Mouse (Mus musculus): ENCODE results near the gene Kif1b.
A peak's percentile ranks its signal among the peaks of the same experiment; 100 is the strongest.
"Not testable (repeated sequence)": the region's sequence is repeated elsewhere in the genome, so short reads cannot be mapped to it uniquely, and the experiment has no call there.

Kif1b gene

GRCm38 (mm10) chr4:149178328-149178727 lies 129.2 kb downstream of the Kif1b start:
- ATAC-seq (ENCODE audit: insufficient number of reproducible peaks, low FRiP score, low TSS enrichment): no peak

- ATAC-seq (ENCODE audit: insufficient number of reproducible peaks, low FRiP score, low TSS enrichment): no peak
Measured at GRCm38 (mm10) chr4:149177046-149177445, 130.4 kb downstream of the Kif1b start.

DNA sequence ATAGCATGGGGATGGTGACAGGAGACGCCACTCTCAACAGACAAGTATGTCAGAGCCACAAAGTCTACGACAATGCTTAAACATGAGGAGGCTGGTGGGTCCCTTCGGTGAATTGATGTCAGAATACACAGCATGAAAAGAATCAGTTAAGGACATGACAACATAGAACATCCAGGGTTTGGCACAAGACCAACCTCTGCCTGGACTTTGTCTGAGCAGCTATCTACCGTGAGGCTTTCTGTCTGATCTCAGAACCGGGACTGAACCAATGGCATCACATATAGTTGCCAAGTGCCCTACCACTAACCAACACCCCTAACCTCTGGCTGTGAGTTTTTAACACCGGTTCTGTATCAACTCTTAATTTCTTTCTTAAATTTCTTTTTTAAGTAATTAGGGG lies 130.8 kb downstream of the Kif1b start:
- ATAC-seq (ENCODE audit: insufficient number of reproducible peaks, low FRiP score, low TSS enrichment): no peak

DNA sequence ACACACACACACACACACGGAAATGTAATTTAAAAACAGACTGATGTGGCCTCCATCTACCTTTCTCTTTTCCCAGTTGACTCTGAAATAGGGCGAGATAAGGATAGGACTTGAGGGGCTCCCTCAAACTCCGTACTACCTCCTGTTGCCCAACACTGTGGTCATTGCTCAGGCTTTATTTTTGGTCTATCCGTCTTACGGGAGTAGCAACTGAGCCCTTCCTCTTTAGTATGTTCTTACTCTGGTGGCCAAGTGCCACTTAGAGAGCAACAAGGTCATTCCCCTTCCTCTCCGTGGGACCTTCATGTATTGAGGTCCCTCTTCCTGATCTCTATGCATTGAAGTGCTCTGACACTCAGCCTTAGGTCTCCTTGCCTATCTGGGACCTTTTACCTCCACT lies 133.8 kb downstream of the Kif1b start:
- ATAC-seq (ENCODE audit: insufficient number of reproducible peaks, low FRiP score, low TSS enrichment): no peak

DNA sequence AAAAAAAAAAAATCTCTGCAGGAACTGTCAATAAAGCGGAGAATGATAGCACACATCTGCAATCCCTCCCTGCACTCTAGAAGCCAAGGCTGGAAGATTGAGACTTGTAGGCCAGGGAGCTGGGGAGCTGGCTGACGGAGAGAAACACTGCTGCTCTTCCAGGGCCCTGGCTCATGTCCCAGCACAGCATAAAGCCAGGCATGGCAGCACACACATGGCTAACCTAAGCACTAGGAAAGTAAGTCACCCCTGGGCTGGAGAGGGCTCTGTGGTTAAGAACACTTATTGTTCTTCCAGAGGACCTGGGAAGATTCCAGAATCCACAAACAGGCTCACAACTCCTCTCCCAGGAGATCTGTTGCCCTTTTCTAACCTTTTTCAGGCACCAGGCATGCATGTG lies 134.8 kb downstream of the Kif1b start:
- ATAC-seq (ENCODE audit: insufficient number of reproducible peaks, low FRiP score, low TSS enrichment): no peak

GRCm38 (mm10) chr4:149172083-149172482 lies 135.4 kb downstream of the Kif1b start:
- no peak for ATAC-seq (ENCODE audit: insufficient number of reproducible peaks, low FRiP score, low TSS enrichment)

DNA sequence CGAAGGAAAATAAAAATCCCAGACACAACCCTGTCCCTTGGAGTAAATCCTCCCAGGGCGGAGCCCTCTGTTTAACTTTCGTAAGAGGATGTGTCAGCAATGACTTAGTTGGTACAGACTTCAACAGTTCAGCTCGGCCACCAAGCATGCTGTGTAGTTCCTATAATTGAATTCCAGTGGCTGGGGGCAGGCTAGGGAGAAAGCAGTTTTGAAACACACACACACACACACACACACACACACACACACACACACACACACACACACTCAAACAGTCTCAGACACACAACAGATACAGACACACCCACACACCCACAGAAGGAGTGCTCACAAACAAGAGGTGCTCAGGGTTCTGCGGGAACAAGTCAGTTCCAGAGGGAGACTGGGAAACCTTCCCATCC lies 135.9 kb downstream of the Kif1b start:
- no peak for ATAC-seq (ENCODE audit: insufficient number of reproducible peaks, low FRiP score, low TSS enrichment)

GRCm38 (mm10) chr4:149170394-149170931 lies 137.0 kb downstream of the Kif1b start:
- no peak for ATAC-seq (ENCODE audit: insufficient number of reproducible peaks, low FRiP score, low TSS enrichment)

- ATAC-seq (ENCODE audit: insufficient number of reproducible peaks, low FRiP score, low TSS enrichment): not testable (repeated sequence)
Measured at GRCm38 (mm10) chr4:149169926-149170325, 137.6 kb downstream of the Kif1b start.

DNA sequence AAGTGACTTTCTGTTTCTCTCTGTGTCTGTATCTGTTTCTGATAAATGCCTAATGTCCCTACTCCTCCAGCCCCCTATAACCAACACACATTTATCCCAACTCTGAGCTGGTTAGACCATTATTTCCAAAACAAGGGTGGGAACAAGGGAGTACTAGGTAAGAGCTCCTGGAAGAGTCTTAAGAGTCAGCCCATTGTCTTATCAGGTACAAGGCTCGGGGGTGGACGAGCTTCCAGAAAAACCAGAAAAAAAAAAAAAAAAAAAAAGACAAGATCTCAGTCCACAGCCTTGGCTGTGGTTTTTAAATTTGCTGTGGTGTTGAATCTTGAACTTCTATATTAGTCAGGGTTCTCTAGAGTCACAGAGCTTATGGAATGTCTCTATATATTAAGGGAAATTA lies 139.5 kb downstream of the Kif1b start:
- no peak for ATAC-seq (ENCODE audit: insufficient number of reproducible peaks, low FRiP score, low TSS enrichment)

DNA sequence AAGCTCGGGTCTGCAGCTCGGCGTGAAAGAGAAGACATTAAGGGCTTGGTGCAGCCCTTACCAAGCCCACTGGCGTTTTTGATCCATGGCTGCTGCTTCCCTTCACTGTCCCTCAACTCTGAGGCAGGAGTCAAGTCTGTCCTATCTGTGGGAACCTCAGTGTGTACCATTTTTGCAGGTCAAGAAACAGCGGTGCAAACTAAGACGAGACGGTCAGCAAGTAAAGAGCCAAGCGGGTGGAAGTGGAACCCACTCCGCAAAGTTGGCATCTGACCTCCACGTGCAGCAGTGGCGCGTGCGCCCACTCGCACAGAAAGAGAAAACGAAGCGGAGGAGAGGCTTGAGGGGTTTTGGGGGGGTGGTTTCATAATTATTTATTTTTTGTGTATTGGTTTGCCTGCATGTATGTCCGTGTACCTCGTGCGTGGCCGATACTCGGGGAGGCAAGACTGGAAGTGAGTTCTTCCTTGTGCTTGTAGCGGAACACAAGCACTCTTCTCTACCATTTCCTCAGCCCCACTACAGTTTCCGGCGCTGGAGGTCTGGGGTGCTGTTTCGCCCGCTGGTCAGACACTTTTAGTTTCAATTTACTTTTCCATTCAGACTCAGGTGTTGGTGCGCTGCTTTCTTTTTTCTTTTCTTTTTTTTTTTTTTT lies 140.4 kb downstream of the Kif1b start:
- ATAC-seq (ENCODE audit: insufficient number of reproducible peaks, low FRiP score, low TSS enrichment): peak; percentile 45; the same call in 1 of the 2 replicates

GRCm38 (mm10) chr4:149166215-149166946 lies 141.1 kb downstream of the Kif1b start, which contains the start of gene Pgd:
TSS of gene Pgd (minus strand) at chr4:149166771.
- ATAC-seq (ENCODE audit: insufficient number of reproducible peaks, low FRiP score, low TSS enrichment): peak; percentile 100

DNA sequence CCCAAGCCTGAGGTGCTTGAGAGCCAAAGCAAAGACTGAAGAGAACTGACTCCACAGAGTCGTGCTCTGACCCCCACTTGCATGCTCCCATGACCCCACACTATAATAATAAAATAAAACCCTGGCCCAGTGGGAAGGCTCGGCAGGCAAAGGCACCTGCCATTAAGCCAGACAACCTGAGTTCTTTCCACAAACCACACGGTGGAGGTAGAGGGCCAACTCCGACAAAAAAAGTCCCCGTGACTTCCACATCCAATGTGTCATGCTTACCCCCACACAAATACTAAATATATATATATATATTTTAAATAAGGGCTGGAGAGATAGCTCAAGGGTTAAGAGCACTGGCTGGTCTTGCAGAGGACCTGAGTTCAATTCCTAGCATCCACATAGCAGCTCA lies 143.3 kb downstream of the Kif1b start:
- no peak for ATAC-seq (ENCODE audit: insufficient number of reproducible peaks, low FRiP score, low TSS enrichment)

DNA sequence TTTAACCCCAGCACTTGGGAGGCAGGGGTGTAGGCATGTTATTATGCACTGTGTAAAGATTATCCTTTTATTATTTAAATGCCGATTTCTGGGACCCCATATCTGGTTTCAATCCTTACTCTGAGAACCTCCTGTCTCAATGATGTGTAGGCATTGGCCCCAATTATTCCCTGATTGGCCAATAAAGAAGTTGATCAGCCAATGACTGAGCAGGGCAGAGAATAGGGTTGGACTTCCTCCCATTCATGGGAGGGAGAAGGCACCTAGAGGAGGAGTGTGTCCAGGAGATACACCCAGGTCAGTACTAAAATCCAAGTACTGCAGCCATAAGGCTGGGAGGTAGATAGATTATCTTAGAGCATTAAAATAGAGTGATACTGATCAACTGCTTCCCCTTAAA lies 144.3 kb downstream of the Kif1b start:
- ATAC-seq (ENCODE audit: insufficient number of reproducible peaks, low FRiP score, low TSS enrichment): no peak

GRCm38 (mm10) chr4:149161166-149161565 lies 146.3 kb downstream of the Kif1b start:
- ATAC-seq (ENCODE audit: insufficient number of reproducible peaks, low FRiP score, low TSS enrichment): no peak

DNA sequence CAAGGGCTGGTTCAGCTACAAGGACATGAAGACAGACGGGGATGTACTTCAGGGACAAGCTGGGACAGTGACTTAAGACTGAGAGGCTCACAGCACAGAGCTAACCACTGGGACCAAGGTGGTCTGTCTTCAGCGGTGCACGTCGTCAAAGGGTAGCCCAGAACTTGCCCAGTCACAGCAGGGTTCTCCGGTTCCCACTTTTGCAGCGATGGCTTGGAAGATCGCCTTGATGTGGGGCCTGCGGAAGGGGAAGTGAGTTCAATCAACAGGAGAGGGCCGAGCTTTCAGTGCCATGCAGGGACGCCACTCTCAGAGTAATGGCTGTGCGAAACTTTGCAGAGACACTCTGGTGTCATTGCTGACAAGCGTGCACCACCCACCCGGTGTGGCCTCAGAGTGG lies 147.6 kb downstream of the Kif1b start:
- no peak for ATAC-seq (ENCODE audit: insufficient number of reproducible peaks, low FRiP score, low TSS enrichment)

GRCm38 (mm10) chr4:149159203-149159602 lies 148.3 kb downstream of the Kif1b start:
- ATAC-seq (ENCODE audit: insufficient number of reproducible peaks, low FRiP score, low TSS enrichment): no peak

- ATAC-seq (ENCODE audit: insufficient number of reproducible peaks, low FRiP score, low TSS enrichment): no peak
Measured at GRCm38 (mm10) chr4:149157415-149157973, 150.0 kb downstream of the Kif1b start.

DNA sequence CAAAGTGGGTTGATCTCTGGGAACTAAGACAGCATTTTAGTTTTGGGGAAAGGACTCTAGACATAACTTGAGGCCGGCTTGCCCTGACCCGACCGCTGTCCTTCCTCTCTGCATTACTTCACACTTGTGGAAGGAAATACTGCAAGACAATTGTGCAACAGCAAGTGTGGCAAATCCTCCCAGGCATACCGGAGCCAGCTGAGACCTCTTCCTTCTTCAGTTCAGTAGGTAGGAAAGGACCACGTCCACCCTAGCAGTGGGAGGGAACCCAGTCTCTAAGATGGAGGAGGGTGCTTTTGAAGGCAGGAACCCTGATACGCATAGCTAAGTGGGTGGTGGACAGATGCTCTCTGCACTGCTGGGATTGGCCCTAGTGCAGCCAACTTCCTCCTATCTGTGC lies 151.8 kb downstream of the Kif1b start:
- no peak for ATAC-seq (ENCODE audit: insufficient number of reproducible peaks, low FRiP score, low TSS enrichment)

GRCm38 (mm10) chr4:149154859-149155258 lies 152.6 kb downstream of the Kif1b start:
- ATAC-seq (ENCODE audit: insufficient number of reproducible peaks, low FRiP score, low TSS enrichment): no peak

- no peak for ATAC-seq (ENCODE audit: insufficient number of reproducible peaks, low FRiP score, low TSS enrichment)
Measured at GRCm38 (mm10) chr4:149150721-149151120, 156.8 kb downstream of the Kif1b start.
